Mouse (Mus musculus): ENCODE results near the gene Mgme1. TPM values are rescaled to one million over a fixed set of nuclear protein-coding genes. Genes with fewer than 3 reads are reported as not detected.

Gene Mgme1
- polyA plus RNA-seq, 1 experiment from 2014 or later, result 10.5 TPM

DNA sequence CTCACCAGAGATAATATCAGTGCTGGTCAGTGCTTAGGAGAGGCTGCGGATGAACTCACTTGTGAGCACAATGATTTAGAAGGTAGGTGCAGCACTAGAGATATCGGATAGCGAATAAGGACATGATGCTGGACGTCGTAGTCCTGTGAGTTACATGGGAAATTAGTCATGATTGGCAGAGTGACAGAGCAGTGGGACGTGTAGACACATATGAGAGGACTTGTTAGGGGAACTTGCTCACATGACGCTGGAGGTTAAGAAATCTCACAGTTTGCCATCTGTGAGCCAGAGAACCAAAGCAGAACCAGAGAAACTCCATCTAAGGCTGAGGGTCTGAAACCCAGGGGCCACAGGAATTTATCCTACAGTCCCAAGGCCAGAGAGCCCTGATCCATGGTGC lies 19.9 kb downstream of the Mgme1 start:
- no peak for ATAC-seq (ENCODE audit: low FRiP score)

DNA sequence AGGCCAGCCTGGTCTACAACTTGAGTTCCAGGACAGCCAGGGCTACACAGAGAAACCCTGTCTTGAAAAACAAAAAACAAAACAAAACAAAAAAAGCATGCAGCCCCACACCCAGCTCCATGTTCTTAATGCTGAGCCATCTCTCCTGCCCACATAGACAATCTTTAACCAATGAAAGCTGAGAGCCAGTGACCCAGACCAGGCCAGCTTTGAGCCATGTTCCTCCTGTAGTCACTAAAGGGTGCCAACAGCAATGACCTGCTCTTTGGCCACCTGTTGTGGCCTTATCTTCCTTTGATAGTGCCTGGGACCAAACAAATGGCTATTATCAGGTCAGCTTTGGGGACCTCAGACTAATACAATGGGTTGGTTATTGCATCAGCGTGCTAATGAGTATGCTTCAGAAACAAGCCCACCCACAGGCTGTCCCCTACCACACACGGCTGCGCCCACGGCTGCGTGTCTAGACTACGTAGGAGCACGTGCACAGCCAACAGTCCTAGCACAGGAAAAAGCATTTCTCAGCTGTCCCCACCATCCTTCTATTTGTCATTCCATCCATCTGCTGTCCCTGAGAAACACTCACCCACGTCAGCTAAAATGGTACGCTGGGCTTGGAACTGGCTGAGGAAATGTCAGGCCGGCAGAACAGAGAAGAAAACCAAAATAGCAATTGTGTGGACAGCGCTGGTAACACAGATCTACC lies 21.3 kb downstream of the Mgme1 start:
- ATAC-seq (ENCODE audit: low FRiP score) (no peak), DNase-seq (ENCODE audit: low spot score) (no peak)
- WGBS, result 81% methylated on average over 11 of the region's 11 CpGs

More for the DNA sequence above, 19.9 kb downstream of the Mgme1 start:
- Histone ChIP-seq H3K9me3 (ENCODE audit: control insufficient read depth, low read length) (no peaks in the 10 kb centered on the region), H3K4me2 (replicated peaks) (no peak overlapping the region), H3K4me3 (replicated peaks; ENCODE audit: low read length) (no peak overlapping the region), H3K27ac (no peak overlapping the region), H3K27me3 (ENCODE audit: control insufficient read depth, insufficient read depth, low read length) (no peaks in the 10 kb centered on the region), H3K4me1 (replicated peaks; ENCODE audit: control insufficient read depth, insufficient read depth, low read length) (no peaks in the 10 kb centered on the region), H3K36me3 (replicated peaks; ENCODE audit: control insufficient read depth, insufficient read depth) (no peaks in the 10 kb centered on the region), H3K9ac (no peak overlapping the region)
- 93% methylated on average over 7 of the region's 7 CpGs for WGBS
- DNase-seq (ENCODE audit: low spot score), result no peak

DNA sequence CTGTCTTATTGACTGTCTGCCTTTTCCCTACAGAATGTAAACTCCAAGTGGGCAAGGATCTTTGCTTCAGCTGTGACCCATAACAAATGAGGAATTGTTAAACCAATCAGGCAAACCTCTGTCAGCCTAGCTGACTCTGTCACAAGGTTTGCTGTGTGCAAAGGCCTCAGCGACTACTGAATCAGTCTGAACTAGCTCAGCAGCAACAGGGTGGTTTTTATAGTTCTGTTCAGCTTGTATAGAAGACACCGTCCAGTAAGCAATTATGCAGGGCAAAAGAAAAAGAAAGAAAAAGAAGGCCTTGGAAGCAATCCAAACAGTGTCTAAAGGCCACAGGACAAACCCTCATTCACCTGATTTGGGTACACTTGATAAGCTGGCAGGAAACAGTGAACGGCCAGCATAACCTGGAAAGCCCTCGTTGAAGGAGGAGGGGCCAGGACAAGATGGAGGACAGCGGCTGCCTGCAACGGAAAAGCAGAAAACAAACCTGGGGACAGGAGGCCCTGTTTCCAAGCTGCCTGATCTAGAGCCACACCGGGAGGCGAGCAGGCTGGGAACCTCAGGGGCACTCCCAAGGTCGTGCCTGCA lies 24.8 kb downstream of the Mgme1 start:
- no peak overlapping the region for H3K4me2 ChIP-seq (replicated peaks)
- H3K27me3 ChIP-seq (ENCODE audit: control insufficient read depth, insufficient read depth, low read length), result no peaks in the 10 kb centered on the region
- H3K4me1 ChIP-seq (replicated peaks; ENCODE audit: control insufficient read depth, insufficient read depth, low read length), result no peaks in the 10 kb centered on the region
- 70% methylated on average over 9 of the region's 9 CpGs for WGBS
- H3K9me3 ChIP-seq (ENCODE audit: control insufficient read depth, low read length), result no peaks in the 10 kb centered on the region
- no peak overlapping the region for H3K4me3 ChIP-seq (replicated peaks; ENCODE audit: low read length)
- ATAC-seq (ENCODE audit: low FRiP score), result no peak
- H3K27ac ChIP-seq, result no peak overlapping the region
- H3K36me3 ChIP-seq (replicated peaks; ENCODE audit: control insufficient read depth, insufficient read depth), result no peaks in the 10 kb centered on the region
- DNase-seq (ENCODE audit: low spot score), result no peak
- H3K9ac ChIP-seq, result no peak overlapping the region

More for the DNA sequence above, 21.3 kb downstream of the Mgme1 start:
- Histone ChIP-seq H3K4me2 (replicated peaks) (no peak overlapping the region), H3K27me3 (ENCODE audit: control insufficient read depth, insufficient read depth, low read length) (no peaks in the 10 kb centered on the region), H3K4me1 (replicated peaks; ENCODE audit: control insufficient read depth, insufficient read depth, low read length) (no peaks in the 10 kb centered on the region), H3K27ac (no peak overlapping the region), H3K36me3 (replicated peaks; ENCODE audit: control insufficient read depth, insufficient read depth) (no peaks in the 10 kb centered on the region), H3K9me3 (ENCODE audit: control insufficient read depth, low read length) (no peaks in the 10 kb centered on the region), H3K4me3 (replicated peaks; ENCODE audit: low read length) (no peak overlapping the region), H3K9ac (no peak overlapping the region)

DNA sequence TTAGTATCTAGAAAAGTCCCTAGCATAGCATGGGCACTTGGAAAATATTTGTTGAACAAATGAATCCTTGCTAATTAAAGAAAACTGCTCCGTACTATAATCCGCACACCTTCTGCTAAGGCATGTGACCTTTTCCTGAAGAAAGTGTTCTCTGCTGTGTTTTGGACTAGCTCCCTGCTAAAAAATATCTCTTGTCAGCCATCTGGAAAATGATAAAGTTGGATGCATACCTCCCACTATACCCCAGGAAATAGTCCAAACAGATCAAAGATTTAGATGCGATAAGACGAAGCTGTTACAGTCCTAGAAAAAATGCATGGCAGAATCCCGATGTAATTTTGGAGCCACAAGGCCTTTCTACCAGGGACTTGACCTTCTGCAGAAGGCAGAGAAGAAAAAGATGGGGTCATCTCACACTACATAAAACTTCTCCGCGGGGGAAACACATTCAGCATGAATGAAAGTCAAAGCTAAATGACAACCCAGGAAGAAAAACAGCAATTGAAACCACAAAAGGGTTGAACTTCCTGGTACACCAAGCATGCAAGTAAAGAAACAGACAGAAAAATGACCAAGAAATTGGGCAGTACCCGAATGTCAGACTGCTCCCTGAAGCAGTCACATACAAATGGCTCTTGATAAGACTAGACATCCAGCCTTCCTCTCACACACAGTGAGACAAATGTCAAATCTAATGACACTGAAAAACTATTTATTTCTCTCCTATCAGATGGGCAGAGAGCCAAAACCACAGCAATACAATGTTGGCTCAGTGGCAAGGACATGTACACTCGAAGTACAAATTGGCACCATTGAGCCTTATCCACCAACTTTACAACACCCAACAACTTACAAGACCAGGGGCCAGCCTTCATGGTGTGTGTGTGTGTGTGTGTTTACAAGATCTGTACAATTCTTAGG lies 29.5 kb downstream of the Mgme1 start:
- Histone ChIP-seq H3K9me3 (ENCODE audit: control insufficient read depth, low read length) (no peaks in the 10 kb centered on the region), H3K36me3 (replicated peaks; ENCODE audit: control insufficient read depth, insufficient read depth) (no peaks in the 10 kb centered on the region), H3K27ac (no peak overlapping the region), H3K27me3 (ENCODE audit: control insufficient read depth, insufficient read depth, low read length) (no peaks in the 10 kb centered on the region), H3K9ac (no peak overlapping the region), H3K4me1 (replicated peaks; ENCODE audit: control insufficient read depth, insufficient read depth, low read length) (no peaks in the 10 kb centered on the region), H3K4me2 (replicated peaks) (no peak overlapping the region), H3K4me3 (replicated peaks; ENCODE audit: low read length) (no peak overlapping the region)
- DNase-seq (ENCODE audit: low spot score) (no peak), ATAC-seq (ENCODE audit: low FRiP score) (no peak)
- WGBS, result 77% methylated on average over 9 of the region's 9 CpGs

DNA sequence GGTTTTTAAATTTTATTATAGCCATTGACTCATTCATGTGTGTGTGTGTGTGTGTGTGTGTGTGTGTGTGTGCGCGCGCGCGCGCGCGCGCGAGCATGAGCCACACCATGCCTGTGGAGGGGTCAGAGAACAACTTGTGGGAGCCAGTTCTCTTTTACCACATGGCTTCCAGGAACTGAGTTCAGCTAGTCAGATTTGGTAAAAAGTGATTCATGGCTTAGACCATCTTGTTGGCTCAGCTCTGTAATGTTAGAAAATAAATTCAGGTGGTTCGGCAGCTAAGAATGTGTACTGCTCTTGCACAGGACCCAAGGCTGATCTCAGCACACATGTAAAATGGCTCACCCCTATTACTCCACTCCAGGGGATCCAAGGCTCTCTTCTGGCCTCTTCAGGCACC lies 30.6 kb downstream of the Mgme1 start:
- H3K27me3 ChIP-seq (ENCODE audit: control insufficient read depth, insufficient read depth, low read length), result no peaks in the 10 kb centered on the region
- H3K27ac ChIP-seq, result no peak overlapping the region
- no peak for ATAC-seq (ENCODE audit: low FRiP score)
- H3K4me1 ChIP-seq (replicated peaks; ENCODE audit: control insufficient read depth, insufficient read depth, low read length), result no peaks in the 10 kb centered on the region
- H3K4me2 ChIP-seq (replicated peaks), result no peak overlapping the region
- no peaks in the 10 kb centered on the region for H3K9me3 ChIP-seq (ENCODE audit: control insufficient read depth, low read length)
- DNase-seq (ENCODE audit: low spot score), result no peak
- H3K9ac ChIP-seq, result no peak overlapping the region
- WGBS, result 96% methylated on average over 11 of the region's 11 CpGs
- H3K4me3 ChIP-seq (replicated peaks; ENCODE audit: low read length), result no peak overlapping the region
- no peaks in the 10 kb centered on the region for H3K36me3 ChIP-seq (replicated peaks; ENCODE audit: control insufficient read depth, insufficient read depth)

DNA sequence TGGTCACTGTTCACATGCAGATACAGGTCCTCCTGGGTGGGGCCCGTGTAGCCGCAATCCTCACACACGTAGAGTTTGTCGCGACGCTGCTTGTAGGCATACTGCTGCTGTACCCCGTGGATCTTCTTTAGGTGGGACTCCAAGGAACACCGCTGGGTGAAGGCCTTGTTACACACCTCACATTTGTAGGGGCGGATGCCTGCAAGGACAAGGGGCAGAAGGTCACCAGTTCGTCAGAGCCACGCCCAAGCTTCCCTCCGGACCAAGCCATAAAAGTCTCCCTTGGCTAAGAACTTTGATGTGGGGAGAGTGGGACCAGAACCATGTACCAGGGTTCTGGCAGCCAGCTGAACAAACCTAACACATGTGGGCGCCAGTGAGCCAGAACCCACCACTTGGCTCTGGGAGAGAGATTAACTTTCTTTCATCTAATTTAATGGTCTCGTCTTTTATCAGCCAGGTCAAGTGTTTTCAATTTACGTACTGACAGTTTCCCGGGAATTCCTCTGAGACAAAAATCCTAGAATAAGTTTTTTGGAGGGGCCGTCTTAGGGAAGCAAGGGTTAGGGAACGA lies 35.3 kb downstream of the Mgme1 start:
- H3K9me3 ChIP-seq (ENCODE audit: control insufficient read depth, low read length), result no peaks in the 10 kb centered on the region
- 76% methylated on average over 18 of the region's 18 CpGs for WGBS
- no peaks in the 10 kb centered on the region for H3K27me3 ChIP-seq (ENCODE audit: control insufficient read depth, insufficient read depth, low read length)
- DNase-seq (ENCODE audit: low spot score) (no peak), ATAC-seq (ENCODE audit: low FRiP score) (no peak)
- H3K9ac ChIP-seq, result no peak overlapping the region
- no peaks in the 10 kb centered on the region for H3K4me1 ChIP-seq (replicated peaks; ENCODE audit: control insufficient read depth, insufficient read depth, low read length)
- H3K4me3 ChIP-seq (replicated peaks; ENCODE audit: low read length), result no peak overlapping the region
- H3K4me2 ChIP-seq (replicated peaks), result no peak overlapping the region
- H3K36me3 ChIP-seq (replicated peaks; ENCODE audit: control insufficient read depth, insufficient read depth), result no peaks in the 10 kb centered on the region
- no peak overlapping the region for H3K27ac ChIP-seq

DNA sequence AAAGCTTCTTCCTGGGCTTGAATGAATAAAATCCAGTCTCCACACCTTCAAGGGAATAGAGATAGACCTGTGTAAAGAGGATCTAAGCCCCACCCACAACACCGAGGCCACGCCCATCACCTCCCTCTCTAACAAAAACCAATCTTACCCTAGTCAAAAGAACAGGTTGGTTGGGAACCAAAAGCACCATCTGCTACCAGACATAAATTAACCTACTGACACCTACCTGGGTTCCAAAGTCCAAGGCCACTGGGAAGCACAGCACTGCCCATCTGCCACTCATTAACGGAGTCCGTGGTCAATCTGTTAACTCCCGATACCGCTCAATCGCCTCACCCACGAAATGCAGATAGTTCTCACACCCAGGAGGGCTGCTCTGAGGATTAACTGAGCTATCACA lies 38.1 kb downstream of the Mgme1 start:
- Histone ChIP-seq H3K9ac (no peak overlapping the region), H3K4me1 (replicated peaks; ENCODE audit: control insufficient read depth, insufficient read depth, low read length) (no peaks in the 10 kb centered on the region), H3K36me3 (replicated peaks; ENCODE audit: control insufficient read depth, insufficient read depth) (no peaks in the 10 kb centered on the region), H3K4me2 (replicated peaks) (no peak overlapping the region), H3K4me3 (replicated peaks; ENCODE audit: low read length) (no peak overlapping the region), H3K27me3 (ENCODE audit: control insufficient read depth, insufficient read depth, low read length) (no peaks in the 10 kb centered on the region), H3K9me3 (ENCODE audit: control insufficient read depth, low read length) (no peaks in the 10 kb centered on the region), H3K27ac (no peak overlapping the region)
- ATAC-seq (ENCODE audit: low FRiP score) (no peak), DNase-seq (ENCODE audit: low spot score) (no peak)
- 60% methylated on average over 8 of the region's 8 CpGs for WGBS

DNA sequence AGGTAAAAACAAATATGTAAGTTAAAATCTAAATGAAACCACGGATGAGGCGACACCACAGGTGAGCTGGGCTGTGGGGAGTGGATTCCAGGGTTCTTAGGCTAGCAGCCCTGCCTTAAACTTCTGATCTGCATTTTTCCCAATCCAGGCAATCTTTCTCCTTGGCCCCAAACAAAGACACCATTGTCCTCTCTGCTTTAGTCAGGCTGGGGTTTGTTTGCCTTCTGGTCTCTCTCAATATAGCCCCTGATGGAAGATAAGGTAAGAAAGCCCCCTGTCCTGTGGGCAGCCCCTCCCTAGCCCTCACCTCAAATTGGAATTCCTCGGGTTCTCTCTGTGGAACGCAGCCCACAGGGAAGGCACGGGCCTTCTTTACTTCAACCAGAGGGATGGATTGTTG lies 39.8 kb downstream of the Mgme1 start:
- no peaks in the 10 kb centered on the region for H3K9me3 ChIP-seq (ENCODE audit: control insufficient read depth, low read length)

DNA sequence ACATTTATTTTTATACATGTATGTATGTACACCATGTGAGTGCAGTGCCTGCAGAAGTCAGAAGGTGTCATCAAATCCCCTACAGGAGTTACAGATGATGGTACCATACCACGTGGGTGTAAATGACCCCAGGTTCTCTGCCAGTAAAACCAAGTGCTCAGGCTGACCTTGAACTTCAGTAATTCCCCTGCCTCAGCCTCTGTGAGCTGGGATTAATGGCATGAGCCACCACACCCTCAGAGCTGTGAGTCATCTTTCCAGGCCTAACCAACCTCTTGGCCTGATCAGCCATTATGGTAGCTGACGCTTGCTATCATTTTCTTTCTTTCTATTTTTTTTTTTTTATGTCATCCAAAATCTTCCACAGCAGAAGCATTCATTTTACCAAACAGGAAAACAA lies 40.9 kb downstream of the Mgme1 start:
- Histone ChIP-seq H3K27me3 (ENCODE audit: control insufficient read depth, insufficient read depth, low read length) (no peaks in the 10 kb centered on the region), H3K4me1 (replicated peaks; ENCODE audit: control insufficient read depth, insufficient read depth, low read length) (no peaks in the 10 kb centered on the region), H3K27ac (no peak overlapping the region), H3K4me3 (replicated peaks; ENCODE audit: low read length) (no peak overlapping the region), H3K4me2 (replicated peaks) (no peak overlapping the region), H3K9ac (no peak overlapping the region), H3K9me3 (ENCODE audit: control insufficient read depth, low read length) (no peaks in the 10 kb centered on the region), H3K36me3 (replicated peaks; ENCODE audit: control insufficient read depth, insufficient read depth) (no peaks in the 10 kb centered on the region)
- WGBS, result 90% methylated on average over 2 of the region's 2 CpGs
- ATAC-seq (ENCODE audit: low FRiP score) (no peak), DNase-seq (ENCODE audit: low spot score) (no peak)

More for the DNA sequence above, 39.8 kb downstream of the Mgme1 start:
- no peak overlapping the region for H3K9ac ChIP-seq
- DNase-seq (ENCODE audit: low spot score) (no peak), ATAC-seq (ENCODE audit: low FRiP score) (no peak)
- no peaks in the 10 kb centered on the region for H3K27me3 ChIP-seq (ENCODE audit: control insufficient read depth, insufficient read depth, low read length)
- H3K4me3 ChIP-seq (replicated peaks; ENCODE audit: low read length), result no peak overlapping the region
- no peaks in the 10 kb centered on the region for H3K4me1 ChIP-seq (replicated peaks; ENCODE audit: control insufficient read depth, insufficient read depth, low read length)
- no peaks in the 10 kb centered on the region for H3K36me3 ChIP-seq (replicated peaks; ENCODE audit: control insufficient read depth, insufficient read depth)
- H3K4me2 ChIP-seq (replicated peaks), result no peak overlapping the region
- H3K27ac ChIP-seq, result no peak overlapping the region
- WGBS, result 38% methylated on average over 5 of the region's 5 CpGs
